Mouse (Mus musculus): ENCODE data around the gene BC049715. TPM values are rescaled to one million over a fixed set of nuclear protein-coding genes. Genes with fewer than 3 reads are reported as not detected.

BC049715 gene
- total and polyA plus RNA-seq, 2 experiments, result 0.18 to 0.61 TPM

DNA sequence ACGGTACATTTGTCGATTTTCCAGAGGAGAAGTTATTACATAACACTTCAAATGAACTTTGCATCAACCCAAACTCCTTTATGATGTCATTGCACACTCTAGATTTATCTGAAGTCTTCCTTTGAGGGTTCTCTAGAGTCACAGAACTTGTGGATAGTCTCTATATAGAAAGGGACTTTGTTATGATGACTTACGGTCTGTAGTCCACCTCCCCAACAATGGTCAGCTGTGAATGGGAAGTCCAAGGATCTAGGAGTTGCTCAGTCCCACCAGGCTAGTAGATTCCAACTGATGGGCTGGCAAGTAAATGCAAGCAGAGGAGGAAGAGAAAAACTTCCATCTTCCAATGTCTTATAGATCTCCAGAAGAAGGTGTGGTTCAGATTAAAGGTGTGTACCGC, 1.3 kb downstream of the BC049715 start:
- H3K27me3 ChIP-seq (ENCODE audit: control insufficient read depth, insufficient read depth, low read length), result no peaks in the 10 kb centered on the region
- H3K79me2 ChIP-seq (ENCODE audit: control insufficient read depth, insufficient read depth, low read length), result peaks cover 6% of the 10 kb centered on the region
- DNase-seq (ENCODE audit: extremely low read depth, low read depth, low spot score), result no peak
- no peak overlapping the region for H3K9ac ChIP-seq (ENCODE audit: low read depth, low read length)
- H3K27ac ChIP-seq (replicated peaks; ENCODE audit: insufficient read depth, low read depth, low read length), result no peak overlapping the region
- H3K36me3 ChIP-seq (ENCODE audit: control insufficient read depth, insufficient read depth, low read length), result peaks cover 14% of the 10 kb centered on the region
- H3K4me1 ChIP-seq (ENCODE audit: control insufficient read depth, insufficient read depth, low read length), result peaks cover 7% of the 10 kb centered on the region; the same call in 1 of the 2 replicates
- H3K4me3 ChIP-seq (ENCODE audit: insufficient read depth, low read depth, low read length), result peak overlapping the region; percentile 61; the same call in 1 of the 2 replicates
- no peak for TF ChIP-seq POLR2A (IDR thresholded peaks at IDR 0.05; ENCODE audit: extremely low read depth, insufficient read depth, low read length)
- no peak for TF ChIP-seq CTCF (IDR thresholded peaks at IDR 0.05; ENCODE audit: low read depth, low read length)
- WGBS, result 29% methylated on average over 4 of the region's 4 CpGs

DNA sequence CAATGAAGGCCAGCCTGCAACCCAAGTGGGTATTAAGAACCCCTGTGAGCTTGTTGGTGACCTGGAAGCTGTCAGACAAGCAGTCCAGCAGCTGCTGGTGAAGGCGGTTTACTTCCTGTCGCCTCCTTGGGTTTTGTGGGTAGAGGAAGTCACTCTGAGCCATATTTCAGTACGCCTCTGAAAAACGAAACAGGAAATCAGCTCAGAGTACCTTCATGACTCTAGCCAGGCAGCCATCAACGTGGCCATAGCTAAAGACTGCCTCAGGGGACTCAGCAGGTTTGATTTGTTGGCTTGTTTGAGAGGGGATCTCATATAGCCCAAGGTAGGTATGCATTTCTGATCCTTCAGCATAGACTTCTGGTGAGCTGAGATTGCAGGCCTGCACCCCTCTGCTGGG, 4.3 kb downstream of the BC049715 start:
- DNase-seq (ENCODE audit: extremely low read depth, low read depth, low spot score), result peak; percentile 23
- WGBS, result 67% methylated on average over 5 of the region's 5 CpGs
- H3K27me3 ChIP-seq (ENCODE audit: control insufficient read depth, insufficient read depth, low read length), result no peaks in the 10 kb centered on the region
- H3K4me3 ChIP-seq (ENCODE audit: insufficient read depth, low read depth, low read length), result no peak overlapping the region
- TF ChIP-seq POLR2A (IDR thresholded peaks at IDR 0.05; ENCODE audit: extremely low read depth, insufficient read depth, low read length), result no peak
- no peak for TF ChIP-seq CTCF (IDR thresholded peaks at IDR 0.05; ENCODE audit: low read depth, low read length)
- H3K9ac ChIP-seq (ENCODE audit: low read depth, low read length), result no peak overlapping the region
- H3K27ac ChIP-seq (replicated peaks; ENCODE audit: insufficient read depth, low read depth, low read length), result no peak overlapping the region
- no peaks in the 10 kb centered on the region for H3K36me3 ChIP-seq (ENCODE audit: control insufficient read depth, insufficient read depth, low read length)
- peaks cover 6% of the 10 kb centered on the region for H3K79me2 ChIP-seq (ENCODE audit: control insufficient read depth, insufficient read depth, low read length)
- peaks cover 4% of the 10 kb centered on the region; the same call in 1 of the 2 replicates for H3K4me1 ChIP-seq (ENCODE audit: control insufficient read depth, insufficient read depth, low read length)

DNA sequence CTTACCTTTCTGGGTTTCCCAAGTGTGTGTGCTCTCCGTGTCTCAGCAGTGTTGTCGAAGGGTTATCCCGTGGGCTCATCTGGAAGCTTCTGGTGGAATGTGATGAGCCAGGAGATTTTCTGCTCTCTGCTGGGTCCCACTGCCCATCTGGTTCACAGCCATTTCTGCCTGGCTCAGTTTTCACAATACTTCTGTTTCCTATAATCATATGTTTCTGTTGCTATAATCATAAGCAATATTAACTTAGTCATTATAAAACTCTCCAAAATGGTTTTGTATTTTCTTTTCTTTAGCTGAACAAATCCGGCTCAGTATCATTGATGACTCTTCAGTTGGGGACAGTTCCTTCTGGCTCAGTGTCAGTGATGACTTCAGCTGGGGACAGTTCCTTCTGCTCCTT, 7.9 kb downstream of the BC049715 start, which contains the start of gene Smco3:
TSS of gene Smco3 (minus strand) at position 101 of the 400 bp plus-strand sequence.
- no peaks in the 10 kb centered on the region for H3K27me3 ChIP-seq (ENCODE audit: control insufficient read depth, insufficient read depth, low read length)
- no peaks in the 10 kb centered on the region for H3K4me1 ChIP-seq (ENCODE audit: control insufficient read depth, insufficient read depth, low read length)
- WGBS, result 53% methylated on average over 4 of the region's 4 CpGs
- H3K27ac ChIP-seq (replicated peaks; ENCODE audit: insufficient read depth, low read depth, low read length), result no peak within 1 kb of the TSS
- no peaks in the 10 kb centered on the region for H3K36me3 ChIP-seq (ENCODE audit: control insufficient read depth, insufficient read depth, low read length)
- TF ChIP-seq CTCF (IDR thresholded peaks at IDR 0.05; ENCODE audit: low read depth, low read length) (no peak), POLR2A (IDR thresholded peaks at IDR 0.05; ENCODE audit: extremely low read depth, insufficient read depth, low read length) (no peak)
- DNase-seq (ENCODE audit: extremely low read depth, low read depth, low spot score), result no peak
- H3K9ac ChIP-seq (ENCODE audit: low read depth, low read length), result no peak within 1 kb of the TSS
- no peak within 1 kb of the TSS for H3K4me3 ChIP-seq (ENCODE audit: insufficient read depth, low read depth, low read length)
- no peaks in the 10 kb centered on the region for H3K79me2 ChIP-seq (ENCODE audit: control insufficient read depth, insufficient read depth, low read length)

DNA sequence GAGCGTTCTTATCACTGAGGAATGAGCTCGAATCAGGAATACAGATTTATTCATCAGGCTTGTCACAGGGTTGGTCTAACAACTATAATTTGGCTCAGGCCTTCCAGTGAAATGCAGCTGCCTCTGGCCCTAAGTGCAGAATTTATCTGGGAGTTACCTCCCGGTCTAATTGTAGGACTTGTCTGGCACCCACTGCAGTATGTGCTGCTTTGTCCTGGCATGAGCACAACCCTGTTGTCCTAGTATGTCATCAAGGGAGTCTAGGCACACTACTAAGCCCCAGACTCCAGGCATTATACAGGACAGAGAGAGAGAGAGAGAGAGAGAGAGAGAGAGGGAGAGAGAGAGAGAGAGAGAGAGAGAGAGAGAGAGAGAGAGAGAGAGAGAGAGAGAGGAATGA, 9.9 kb downstream of the BC049715 start:
- Histone ChIP-seq H3K4me1 (ENCODE audit: control insufficient read depth, insufficient read depth, low read length) (no peaks in the 10 kb centered on the region), H3K36me3 (ENCODE audit: control insufficient read depth, insufficient read depth, low read length) (no peaks in the 10 kb centered on the region), H3K27ac (replicated peaks; ENCODE audit: insufficient read depth, low read depth, low read length) (no peak overlapping the region), H3K9ac (ENCODE audit: low read depth, low read length) (no peak overlapping the region), H3K79me2 (ENCODE audit: control insufficient read depth, insufficient read depth, low read length) (no peaks in the 10 kb centered on the region), H3K27me3 (ENCODE audit: control insufficient read depth, insufficient read depth, low read length) (no peaks in the 10 kb centered on the region), H3K4me3 (ENCODE audit: insufficient read depth, low read depth, low read length) (no peak overlapping the region)
- DNase-seq (ENCODE audit: extremely low read depth, low read depth, low spot score), result no peak
- 77% methylated on average over 3 of the region's 3 CpGs for WGBS
- TF ChIP-seq CTCF (IDR thresholded peaks at IDR 0.05; ENCODE audit: low read depth, low read length) (no peak), POLR2A (IDR thresholded peaks at IDR 0.05; ENCODE audit: extremely low read depth, insufficient read depth, low read length) (no peak)

DNA sequence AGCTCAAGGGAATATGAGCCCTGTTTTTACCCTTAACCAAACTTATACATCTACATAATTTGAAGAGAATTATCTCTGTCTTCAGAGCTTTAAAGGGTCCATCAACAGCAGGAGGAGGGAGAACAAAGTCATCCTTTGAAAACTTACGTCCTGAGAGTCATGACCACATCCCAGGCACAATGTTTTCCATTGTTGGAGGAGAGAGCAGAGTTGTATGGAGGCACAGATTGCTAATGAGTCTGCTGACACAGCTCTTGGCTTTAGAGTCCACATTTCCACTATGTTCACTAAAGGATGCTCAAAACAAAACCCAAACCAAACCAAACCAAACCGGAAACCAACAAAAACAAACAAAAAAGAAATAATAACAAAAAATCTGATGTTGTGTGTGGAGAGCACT, 17.5 kb downstream of the BC049715 start:
- DNase-seq (ENCODE audit: extremely low read depth, low read depth, low spot score), result no peak
- Histone ChIP-seq H3K36me3 (ENCODE audit: control insufficient read depth, insufficient read depth, low read length) (no peaks in the 10 kb centered on the region), H3K79me2 (ENCODE audit: control insufficient read depth, insufficient read depth, low read length) (no peaks in the 10 kb centered on the region), H3K4me1 (ENCODE audit: control insufficient read depth, insufficient read depth, low read length) (no peaks in the 10 kb centered on the region), H3K4me3 (ENCODE audit: insufficient read depth, low read depth, low read length) (no peak overlapping the region), H3K27ac (replicated peaks; ENCODE audit: insufficient read depth, low read depth, low read length) (no peak overlapping the region), H3K9ac (ENCODE audit: low read depth, low read length) (no peak overlapping the region), H3K27me3 (ENCODE audit: control insufficient read depth, insufficient read depth, low read length) (no peaks in the 10 kb centered on the region)
- TF ChIP-seq POLR2A (IDR thresholded peaks at IDR 0.05; ENCODE audit: extremely low read depth, insufficient read depth, low read length) (no peak), CTCF (IDR thresholded peaks at IDR 0.05; ENCODE audit: low read depth, low read length) (no peak)
- 80% methylated on average over 2 of the region's 2 CpGs for WGBS

DNA sequence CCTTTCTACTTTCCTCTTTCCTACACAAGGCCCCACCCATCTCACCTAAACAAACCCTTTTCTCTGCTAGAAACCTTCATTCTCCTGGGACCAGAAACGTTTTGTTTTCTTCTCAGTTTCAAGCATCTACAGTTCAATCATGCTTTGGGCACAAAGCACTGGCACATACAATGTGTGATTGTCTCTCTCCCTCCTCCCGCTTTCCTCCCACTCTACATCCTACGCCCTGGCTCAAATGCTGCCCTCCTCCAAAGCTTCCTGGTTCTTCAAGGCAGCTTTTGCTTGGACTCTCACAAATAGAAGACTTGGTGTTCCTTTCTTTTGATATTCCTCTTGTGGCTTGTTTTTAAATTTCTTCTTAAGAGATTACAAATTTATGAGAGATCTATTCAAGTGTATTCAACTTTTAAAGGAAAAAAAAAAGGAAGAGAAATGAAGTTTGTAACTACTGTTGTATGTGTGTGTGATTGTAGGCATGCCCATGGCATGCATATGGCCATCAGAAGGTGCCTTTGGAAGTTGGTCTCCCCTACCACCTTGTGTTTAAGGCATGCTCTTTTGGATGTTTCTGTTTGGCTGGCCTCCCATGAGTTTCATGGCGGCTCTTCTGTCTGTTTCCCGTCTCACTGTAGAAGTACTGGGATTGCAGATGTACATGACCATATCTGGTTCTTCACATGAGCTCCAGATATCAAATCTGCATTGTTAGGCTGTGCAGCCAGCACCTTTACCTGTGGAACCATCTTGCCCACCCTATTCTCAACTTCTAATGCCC, 18.5 kb downstream of the BC049715 start:
- H3K27ac ChIP-seq (replicated peaks; ENCODE audit: insufficient read depth, low read depth, low read length), result no peak overlapping the region
- no peak overlapping the region for H3K9ac ChIP-seq (ENCODE audit: low read depth, low read length)
- no peaks in the 10 kb centered on the region for H3K79me2 ChIP-seq (ENCODE audit: control insufficient read depth, insufficient read depth, low read length)
- H3K4me3 ChIP-seq (ENCODE audit: insufficient read depth, low read depth, low read length), result no peak overlapping the region
- no peaks in the 10 kb centered on the region for H3K4me1 ChIP-seq (ENCODE audit: control insufficient read depth, insufficient read depth, low read length)
- DNase-seq (ENCODE audit: extremely low read depth, low read depth, low spot score), result no peak
- no peaks in the 10 kb centered on the region for H3K27me3 ChIP-seq (ENCODE audit: control insufficient read depth, insufficient read depth, low read length)
- H3K36me3 ChIP-seq (ENCODE audit: control insufficient read depth, insufficient read depth, low read length), result no peaks in the 10 kb centered on the region
- no peak for TF ChIP-seq CTCF (IDR thresholded peaks at IDR 0.05; ENCODE audit: low read depth, low read length)
- no peak for TF ChIP-seq POLR2A (IDR thresholded peaks at IDR 0.05; ENCODE audit: extremely low read depth, insufficient read depth, low read length)
- WGBS, result 73% methylated on average over 5 of the region's 5 CpGs
